Mouse (Mus musculus) stomach, postnatal 0 days (tissue): Measurements from ENCODE around the gene Zfp791.

Experiments used
- CTCF ChIP-seq: IDR thresholded peaks from 2 replicates; pipeline ENCODE4 v1.5.1; 2016; ENCODE audit warnings: antibody characterized with exemption, low read depth, mild to moderate bottlenecking, moderate library complexity
- EP300 ChIP-seq: optimal IDR thresholded peaks from 2 replicates; pipeline ENCODE3; 2016; ENCODE audit warnings: antibody characterized with exemption

GRCm38 (mm10) chr8:85115501-85115900, 7.4 kb downstream of the Zfp791 start:
- TF ChIP-seq CTCF (no peak), EP300 (no peak)
